Mouse (Mus musculus) stomach, postnatal 0 days (tissue): ENCODE results near the gene Tmcc2. TPM values are rescaled to one million over a fixed set of nuclear protein-coding genes. Genes with fewer than 3 reads are reported as not detected.

ENCODE experiments used
- ATAC-seq: fragments of 200-750 bp; cut with Nextera tagmentation; 2 replicates; pipeline ENCODE4 v1.8.0; 2017; ENCODE audit not compliant: low FRiP score, low TSS enrichment
- DNase-seq: peaks from one replicate; pipeline ENCODE4 v3.0.0-alpha.2; 2016; ENCODE audit warnings: low spot score
- H3K27ac ChIP-seq: fragments of 300-500 bp; sonication (generic); replicated peaks from 2 replicates; pipeline ENCODE4 v1.5.1; 2014; ENCODE audit warnings: mild to moderate bottlenecking, control low read depth
- H3K27me3 ChIP-seq: fragments of 300-500 bp; sonication (generic); 2 replicates; pipeline ENCODE4 v1.6.1; 2014; ENCODE audit warnings: low read length; ENCODE audit not compliant: control insufficient read depth, insufficient read depth
- H3K36me3 ChIP-seq: fragments of 300-500 bp; sonication (generic); 2 replicates; pipeline ENCODE4 v1.6.1; 2014; ENCODE audit warnings: low read length, mixed read lengths; ENCODE audit not compliant: control insufficient read depth, insufficient read depth
- H3K4me1 ChIP-seq: fragments of 300-500 bp; sonication (generic); replicated peaks from 2 replicates; pipeline ENCODE4 v1.6.1; 2014; ENCODE audit warnings: antibody characterized with exemption; ENCODE audit not compliant: control insufficient read depth, insufficient read depth
- H3K4me2 ChIP-seq: fragments of 300-500 bp; sonication (generic); replicated peaks from 2 replicates; pipeline ENCODE4 v1.6.1; 2014; ENCODE audit warnings: low read depth, mild to moderate bottlenecking, control low read depth, moderate library complexity
- H3K4me3 ChIP-seq: fragments of 300-500 bp; sonication (generic); 2 replicates; pipeline ENCODE4 v1.5.1; 2014; ENCODE audit warnings: low read depth, low read length, control low read depth
- H3K9ac ChIP-seq: fragments of 300-500 bp; sonication (generic); 2 replicates; pipeline ENCODE4 v1.6.1; 2014; ENCODE audit warnings: mild to moderate bottlenecking, low read length, control low read depth, mixed read lengths
- H3K9me3 ChIP-seq: fragments of 300-500 bp; sonication (generic); 2 replicates; pipeline ENCODE4 v1.6.1; 2016; ENCODE audit warnings: low read length; ENCODE audit not compliant: control insufficient read depth
- CTCF ChIP-seq: IDR thresholded peaks from 2 replicates; pipeline ENCODE4 v1.5.1; 2016; ENCODE audit warnings: antibody characterized with exemption, low read depth, mild to moderate bottlenecking, moderate library complexity
- EP300 ChIP-seq: optimal IDR thresholded peaks from 2 replicates; pipeline ENCODE3; 2016; ENCODE audit warnings: antibody characterized with exemption
- WGBS: fragments of 180-500 bp; shearing (Covaris S2); extraction: QIAGEN DNeasy Blood & Tissue Kit; methylation state at CpG from one replicate; pipeline ENCODE4 v1.1.7; 2014; 5-methylcytosine and 5-hydroxymethylcytosine counted together
- polyA plus RNA-seq: library from polyadenylated mRNA; unstranded; fragments of >200 nt; fragmentation: Nextera tagmentation; extraction: Ambion mirVana; gene quantifications from 2 replicates; pipeline ENCODE4 v1.2.1, GENCODE M21; 2015

Tmcc2 gene
- polyA plus RNA-seq, 1 experiment from 2014 or later = 2.4 TPM

DNA sequence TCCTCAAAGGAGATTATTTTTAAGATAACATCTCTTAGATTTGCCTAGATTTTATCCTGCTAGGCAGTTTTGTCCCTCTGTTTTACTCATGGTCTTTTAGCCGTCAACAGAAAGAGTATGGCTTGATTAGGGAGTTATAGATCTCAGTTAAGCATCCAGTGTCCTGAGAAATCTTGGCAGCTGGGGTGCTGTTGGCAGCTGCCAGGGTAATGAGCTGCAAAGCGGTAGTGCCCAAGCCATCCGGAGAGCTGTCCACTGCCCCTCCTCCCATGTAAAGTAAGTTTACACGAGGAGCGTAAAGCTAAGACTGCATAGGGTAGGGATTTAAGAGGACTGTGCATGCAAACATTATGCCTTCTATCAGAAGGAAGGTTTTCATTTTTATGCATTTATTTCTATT, 42.3 kb upstream of the Tmcc2 start:
- WGBS = 46% methylated on average over 5 of the region's 5 CpGs

GRCm38 (mm10) chr1:132431716-132432115, 40.6 kb upstream of the Tmcc2 start:
- DNase-seq = no peak

More for the DNA sequence above, 42.3 kb upstream of the Tmcc2 start:
- Histone ChIP-seq H3K27me3 (no peaks in the 10 kb centered on the region), H3K36me3 (peaks cover 4% of the 10 kb centered on the region; the same call in 1 of the 2 replicates), H3K27ac (no peak overlapping the region), H3K9ac (no peak overlapping the region), H3K4me1 (no peaks in the 10 kb centered on the region), H3K9me3 (no peaks in the 10 kb centered on the region), H3K4me2 (no peak overlapping the region), H3K4me3 (no peak overlapping the region)
- no peak for TF ChIP-seq EP300
- TF ChIP-seq CTCF = no peak
- no peak for DNase-seq
- no peak for ATAC-seq

DNA sequence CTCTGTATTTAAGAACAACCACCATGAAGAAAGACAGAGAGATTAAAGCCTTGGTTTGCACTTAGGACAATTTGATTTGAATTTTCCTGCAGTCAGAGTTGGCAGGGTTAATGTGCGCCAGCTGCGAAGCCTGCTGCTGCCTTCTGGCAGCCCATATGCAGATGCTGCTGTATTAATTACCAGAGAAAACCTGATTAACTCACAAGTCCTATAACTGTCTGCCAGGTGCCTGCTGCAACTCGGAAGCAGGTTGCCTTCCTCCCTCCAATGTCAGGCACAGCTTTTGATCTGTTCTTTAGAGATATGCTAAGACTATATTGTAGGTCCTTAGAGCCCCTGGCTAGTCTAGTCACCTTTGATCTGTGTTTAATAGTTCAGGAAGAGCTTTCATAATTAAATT, 39.7 kb upstream of the Tmcc2 start:
- no peak for ATAC-seq
- H3K9ac ChIP-seq = no peak overlapping the region
- TF ChIP-seq EP300 = no peak
- no peak for TF ChIP-seq CTCF
- 81% methylated on average over 3 of the region's 3 CpGs for WGBS
- no peaks in the 10 kb centered on the region for H3K9me3 ChIP-seq
- H3K4me3 ChIP-seq = no peak overlapping the region
- H3K27ac ChIP-seq = no peak overlapping the region
- DNase-seq = no peak
- no peaks in the 10 kb centered on the region for H3K4me1 ChIP-seq
- H3K27me3 ChIP-seq = no peaks in the 10 kb centered on the region
- peaks cover 4% of the 10 kb centered on the region; the same call in 1 of the 2 replicates for H3K36me3 ChIP-seq
- no peak overlapping the region for H3K4me2 ChIP-seq

More at GRCm38 (mm10) chr1:132431716-132432115, 40.6 kb upstream of the Tmcc2 start:
- Histone ChIP-seq H3K4me1 (no peaks in the 10 kb centered on the region), H3K9ac (no peak overlapping the region), H3K27ac (no peak overlapping the region), H3K9me3 (no peaks in the 10 kb centered on the region), H3K27me3 (no peaks in the 10 kb centered on the region), H3K4me2 (no peak overlapping the region), H3K4me3 (no peak overlapping the region), H3K36me3 (peaks cover 4% of the 10 kb centered on the region; the same call in 1 of the 2 replicates)
- no peak for ATAC-seq
- 46% methylated on average over 9 of the region's 9 CpGs for WGBS
- TF ChIP-seq EP300 (no peak), CTCF (no peak)

- H3K27ac ChIP-seq = no peak overlapping the region
- H3K9ac ChIP-seq = no peak overlapping the region
- ATAC-seq = no peak
- no peak overlapping the region for H3K4me2 ChIP-seq
- TF ChIP-seq EP300 = no peak
- no peak for TF ChIP-seq CTCF
- no peaks in the 10 kb centered on the region for H3K36me3 ChIP-seq
- no peak for DNase-seq
- H3K9me3 ChIP-seq = no peaks in the 10 kb centered on the region
- no peaks in the 10 kb centered on the region for H3K27me3 ChIP-seq
- H3K4me3 ChIP-seq = no peak overlapping the region
- no peaks in the 10 kb centered on the region for H3K4me1 ChIP-seq
Observed at GRCm38 (mm10) chr1:132425600-132425999, 34.5 kb upstream of the Tmcc2 start.

- ATAC-seq = no peak
- no peak for DNase-seq
- Histone ChIP-seq H3K4me2 (no peak overlapping the region), H3K27me3 (no peaks in the 10 kb centered on the region), H3K27ac (no peak overlapping the region), H3K9me3 (no peaks in the 10 kb centered on the region), H3K4me3 (no peak overlapping the region), H3K4me1 (no peaks in the 10 kb centered on the region; the same call in 1 of the 2 replicates), H3K36me3 (no peaks in the 10 kb centered on the region), H3K9ac (no peak overlapping the region)
- TF ChIP-seq CTCF = peak; percentile 46
- TF ChIP-seq EP300 = no peak
- WGBS = 91% methylated on average over 5 of the region's 5 CpGs
Observed at GRCm38 (mm10) chr1:132422912-132423696, 32.0 kb upstream of the Tmcc2 start.

DNA sequence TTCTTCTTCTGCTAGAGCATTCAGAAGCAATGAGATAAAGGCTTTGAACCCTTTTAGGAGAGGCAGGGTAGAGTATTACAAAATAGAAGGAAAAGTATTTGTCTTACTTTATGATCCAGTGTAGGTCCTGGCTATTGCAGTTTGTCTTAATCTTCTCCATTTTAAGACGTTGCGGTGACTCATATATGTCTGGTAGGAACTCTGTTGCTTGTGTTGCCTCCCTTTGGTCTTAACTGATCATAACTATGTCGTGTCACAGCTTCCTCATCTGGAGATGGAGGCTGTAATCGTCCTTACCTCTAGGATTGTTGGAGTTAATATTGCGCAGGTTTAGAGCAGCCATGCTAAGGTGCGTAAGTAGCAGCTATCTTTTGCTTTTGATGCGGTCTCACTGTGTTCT, 29.6 kb upstream of the Tmcc2 start:
- Histone ChIP-seq H3K9me3 (no peaks in the 10 kb centered on the region), H3K9ac (no peak overlapping the region), H3K4me1 (no peaks in the 10 kb centered on the region; the same call in 1 of the 2 replicates), H3K4me2 (no peak overlapping the region), H3K27me3 (no peaks in the 10 kb centered on the region), H3K36me3 (no peaks in the 10 kb centered on the region), H3K4me3 (no peak overlapping the region), H3K27ac (no peak overlapping the region)
- no peak for ATAC-seq
- WGBS = 70% methylated on average over 7 of the region's 7 CpGs
- TF ChIP-seq CTCF (no peak), EP300 (no peak)
- no peak for DNase-seq
